Mouse (Mus musculus) midbrain, embryonic 11.5 days (tissue): ENCODE results near the gene Tlcd1. TPM values are rescaled to one million over a fixed set of nuclear protein-coding genes. Genes with fewer than 3 reads are reported as not detected.

ENCODE experiments used
- ATAC-seq: fragments of 200-750 bp; cut with Nextera tagmentation; 2 replicates; pipeline ENCODE4 v1.8.0; 2017; ENCODE audit warnings: moderate TSS enrichment, moderate library complexity; ENCODE audit not compliant: low FRiP score
- DNase-seq: peaks from one replicate; pipeline ENCODE4 v3.0.0; 2015; ENCODE audit warnings: low spot score; ENCODE audit errors: missing footprints
- H3K27ac ChIP-seq: fragments of 300-500 bp; sonication (generic); 2 replicates; pipeline ENCODE4 v1.5.1; 2014; ENCODE audit warnings: low read depth, low read length
- H3K27me3 ChIP-seq: fragments of 300-500 bp; sonication (generic); 2 replicates; pipeline ENCODE4 v1.6.1; 2014; ENCODE audit warnings: mild to moderate bottlenecking, low read length, moderate library complexity, mixed read lengths; ENCODE audit not compliant: control insufficient read depth, insufficient read depth
- H3K36me3 ChIP-seq: fragments of 300-500 bp; sonication (generic); 2 replicates; pipeline ENCODE4 v1.6.1; 2014; ENCODE audit warnings: mild to moderate bottlenecking, low read length, moderate library complexity, mixed read lengths; ENCODE audit not compliant: control insufficient read depth, insufficient read depth
- H3K4me1 ChIP-seq: fragments of 300-500 bp; sonication (generic); 2 replicates; pipeline ENCODE4 v1.6.1; 2014; ENCODE audit warnings: low read length; ENCODE audit not compliant: control insufficient read depth, insufficient read depth
- H3K4me2 ChIP-seq: fragments of 300-500 bp; sonication (generic); 2 replicates; pipeline ENCODE4 v1.6.1; 2014; ENCODE audit warnings: mild to moderate bottlenecking, moderate library complexity
- H3K4me3 ChIP-seq: fragments of 300-500 bp; sonication (generic); 2 replicates; pipeline ENCODE4 v1.5.1; 2014; ENCODE audit warnings: low read depth, low read length
- H3K9ac ChIP-seq: fragments of 300-500 bp; sonication (generic); 2 replicates; pipeline ENCODE4 v1.6.1; 2014; ENCODE audit warnings: low read length
- H3K9me3 ChIP-seq: fragments of 300-500 bp; sonication (generic); 2 replicates; pipeline ENCODE4 v1.6.1; 2016; ENCODE audit warnings: low read length; ENCODE audit not compliant: control insufficient read depth
- WGBS: fragments of 180-500 bp; shearing (Covaris S2); extraction: QIAGEN DNeasy Blood & Tissue Kit; methylation state at CpG from one replicate; pipeline ENCODE4 v1.1.7; 2014; 5-methylcytosine and 5-hydroxymethylcytosine counted together
- microRNA-seq: library from miRNA; unstranded; fragments of <30 nt; microRNA quantifications from one replicate; pipeline ENCODE4, GENCODE M21; 2017
- polyA plus RNA-seq: library from polyadenylated mRNA; unstranded; fragments of >200 nt; fragmentation: Nextera tagmentation; extraction: Ambion mirVana; gene quantifications from 2 replicates; pipeline ENCODE4 v1.2.1, GENCODE M21; 2014

Gene Tlcd1
- polyA plus RNA-seq, 1 experiment from 2014 or later: 7.9 TPM

DNA sequence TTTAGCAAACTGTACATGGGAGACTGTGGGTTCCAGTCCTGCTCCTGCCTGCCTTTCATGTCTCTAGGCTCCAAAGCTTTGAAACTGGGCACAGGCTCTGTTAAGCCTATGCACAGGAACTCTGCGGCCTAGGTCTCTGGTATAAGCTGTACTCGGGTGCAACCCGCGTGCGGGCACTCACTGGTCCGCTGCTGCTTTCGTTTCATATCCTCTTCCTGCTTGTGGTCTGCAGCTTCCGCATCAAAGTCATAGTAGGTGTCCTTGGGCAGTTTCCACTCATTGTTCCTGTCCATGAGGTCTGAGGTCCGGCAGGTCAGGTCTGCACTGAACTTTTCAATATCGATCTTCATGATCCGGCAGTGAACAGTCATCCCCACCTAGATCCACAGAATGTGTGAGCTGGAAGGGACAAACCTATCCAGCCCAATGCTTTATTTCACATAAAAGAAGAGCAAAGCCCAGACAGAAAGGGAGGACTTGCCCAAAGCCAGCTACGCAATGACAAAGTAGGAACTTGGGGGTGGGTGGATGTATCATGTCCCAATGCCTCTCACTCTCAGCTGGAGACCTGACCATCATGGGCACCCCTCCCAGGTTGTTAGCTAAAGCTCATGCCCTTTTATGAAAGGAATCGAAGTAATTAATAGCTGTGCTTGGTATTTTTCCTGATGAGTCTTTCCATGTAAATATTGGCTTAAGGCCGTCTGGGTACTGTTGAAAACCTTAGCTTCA is 36.7 kb downstream of the Tlcd1 start:
- 95% methylated on average over 14 of the region's 14 CpGs for WGBS
- no peak overlapping the region for H3K27ac ChIP-seq
- H3K4me3 ChIP-seq: no peak overlapping the region
- H3K36me3 ChIP-seq: peaks cover 36% of the 10 kb centered on the region
- H3K4me2 ChIP-seq: no peak overlapping the region
- H3K9ac ChIP-seq: no peak overlapping the region
- no peaks in the 10 kb centered on the region for H3K9me3 ChIP-seq
- no peaks in the 10 kb centered on the region for H3K27me3 ChIP-seq
- no peaks in the 10 kb centered on the region for H3K4me1 ChIP-seq
- DNase-seq (no peak), ATAC-seq (no peak)

DNA sequence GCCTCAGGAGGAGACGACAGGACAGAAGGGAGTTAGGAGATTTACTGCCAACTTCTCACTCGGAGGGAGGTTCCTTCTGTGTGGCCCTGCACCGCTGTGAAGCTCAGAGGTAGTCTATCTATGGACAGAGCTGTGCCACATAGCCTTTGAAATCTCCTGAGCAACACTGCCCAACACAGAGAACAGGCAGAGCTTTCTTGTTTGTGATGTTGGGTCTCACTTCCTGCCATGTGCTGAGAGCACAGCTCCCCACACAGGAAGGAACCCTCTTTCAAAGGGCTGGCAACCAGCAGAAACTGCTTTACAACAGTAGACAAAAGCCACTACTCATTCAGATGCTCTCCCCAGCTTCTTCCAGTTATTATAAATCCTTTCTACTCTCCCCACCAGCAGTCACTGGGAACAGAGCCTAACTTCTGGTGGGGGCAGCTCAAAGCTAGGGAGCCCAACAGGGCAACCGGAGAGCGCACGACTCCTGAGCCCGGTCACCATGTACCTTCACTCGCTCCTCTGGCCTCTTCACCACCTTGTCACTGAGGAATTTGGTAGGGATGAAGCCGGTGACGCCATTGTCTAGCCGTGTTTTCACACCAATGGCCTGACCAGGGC is 39.3 kb downstream of the Tlcd1 start:
- Histone ChIP-seq H3K4me3 (no peak overlapping the region), H3K27ac (no peak overlapping the region), H3K9me3 (no peaks in the 10 kb centered on the region), H3K4me1 (no peaks in the 10 kb centered on the region), H3K4me2 (no peak overlapping the region), H3K36me3 (peaks cover 44% of the 10 kb centered on the region), H3K27me3 (no peaks in the 10 kb centered on the region), H3K9ac (no peak overlapping the region)
- ATAC-seq (no peak), DNase-seq (no peak)
- 92% methylated on average over 11 of the region's 11 CpGs for WGBS

DNA sequence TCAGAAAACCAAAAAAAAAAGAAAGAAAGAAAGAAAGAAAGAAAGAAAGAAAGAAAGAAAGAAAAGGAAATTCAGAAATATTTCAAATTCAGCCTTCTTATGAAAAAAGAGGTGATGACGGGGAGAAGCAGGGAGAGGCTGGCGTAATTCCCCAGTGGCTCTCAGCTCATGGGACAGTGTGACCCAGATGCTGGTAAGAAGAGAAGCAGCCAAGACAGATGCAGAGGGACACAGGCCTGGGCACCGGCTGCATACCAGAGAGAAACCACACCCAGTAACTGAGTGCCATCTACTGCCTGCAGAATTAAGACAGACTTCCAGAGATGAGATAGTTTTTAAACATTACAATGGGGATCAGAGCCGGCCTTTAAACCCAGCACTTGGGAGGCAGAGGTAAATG is 47.1 kb downstream of the Tlcd1 start:
- Histone ChIP-seq H3K4me3 (no peak overlapping the region), H3K27me3 (no peaks in the 10 kb centered on the region), H3K9me3 (no peaks in the 10 kb centered on the region), H3K27ac (no peak overlapping the region), H3K9ac (no peak overlapping the region), H3K4me1 (no peaks in the 10 kb centered on the region), H3K36me3 (peaks cover 46% of the 10 kb centered on the region), H3K4me2 (no peak overlapping the region)
- DNase-seq: no peak
- no peak for ATAC-seq
- 90% methylated on average over 4 of the region's 4 CpGs for whole genome bisulfite sequencing

Small RNAs within 50 kb of the gene (microRNA-seq; reads per million reads assigned to microRNA genes)
- gene Mir7653: not detected

Other genes with a start within 250 kb of the Tlcd1 start
- gene Sez6, start 245.9 kb upstream of the Tlcd1 start, polyA plus RNA-seq: 7.2 and 8.6 TPM in 2 replicates
- gene Phf12, start 194.0 kb upstream of the Tlcd1 start, polyA plus RNA-seq: 15.5 and 18.0 TPM in 2 replicates
- gene Dhrs13, start 144.4 kb upstream of the Tlcd1 start, polyA plus RNA-seq: 17.4 and 18.0 TPM in 2 replicates
- 52.7 and 57.6 TPM in 2 replicates for gene Flot2, start 138.8 kb upstream of the Tlcd1 start, polyA plus RNA-seq
- gene Eral1, start 96.3 kb upstream of the Tlcd1 start, polyA plus RNA-seq: 39.0 and 39.6 TPM in 2 replicates
- gene Fam222b, start 82.1 kb upstream of the Tlcd1 start, polyA plus RNA-seq: 26.5 and 26.6 TPM in 2 replicates
- 72.0 and 79.7 TPM in 2 replicates for gene Traf4, start 11.1 kb upstream of the Tlcd1 start, polyA plus RNA-seq
- gene Nek8, start within 50 bp of the Tlcd1 start, polyA plus RNA-seq: 6.4 and 7.1 TPM in 2 replicates
- gene Rpl23a, start 6.9 kb downstream of the Tlcd1 start, polyA plus RNA-seq: 1,223 and 1,245 TPM in 2 replicates
- gene Rab34, start 11.7 kb downstream of the Tlcd1 start, polyA plus RNA-seq: 54.7 and 55.1 TPM in 2 replicates
- gene Proca1, start 16.7 kb downstream of the Tlcd1 start, polyA plus RNA-seq: 0.99 and 1.0 TPM in 2 replicates
- 55.0 and 58.5 TPM in 2 replicates for gene Sdf2, start 69.0 kb downstream of the Tlcd1 start, polyA plus RNA-seq
- gene Supt6, start 69.3 kb downstream of the Tlcd1 start, polyA plus RNA-seq: 25.2 and 25.5 TPM in 2 replicates
- 61.2 and 70.4 TPM in 2 replicates for gene 2610507B11Rik, start 85.0 kb downstream of the Tlcd1 start, polyA plus RNA-seq
- 0.27 and 0.37 TPM in 2 replicates for gene BC030499, start 114.1 kb downstream of the Tlcd1 start, polyA plus RNA-seq
- gene Spag5, start 124.8 kb downstream of the Tlcd1 start, polyA plus RNA-seq: 51.5 and 57.1 TPM in 2 replicates
- 1.0 and 1.3 TPM in 2 replicates for gene Aldoc, start 146.3 kb downstream of the Tlcd1 start, polyA plus RNA-seq
- gene Pigs, start 151.7 kb downstream of the Tlcd1 start, polyA plus RNA-seq: 50.9 and 56.3 TPM in 2 replicates
- 63.4 and 71.7 TPM in 2 replicates for gene Unc119, start 166.8 kb downstream of the Tlcd1 start, polyA plus RNA-seq
- gene Foxn1, start 209.8 kb downstream of the Tlcd1 start, polyA plus RNA-seq: not detected in 2 replicates
- gene Slc13a2, start 245.5 kb downstream of the Tlcd1 start, polyA plus RNA-seq: not detected in 2 replicates